Mouse (Mus musculus): Measurements from ENCODE around the gene Gp1bb. TPM values are rescaled to one million over a fixed set of nuclear protein-coding genes. Genes with fewer than 3 reads are reported as not detected.

Gp1bb gene
- polyA plus RNA-seq, 1 experiment from 2014 or later, result 6.4 TPM

GRCm38 (mm10) chr16:18586906-18587546, 35.2 kb downstream of the Gp1bb start:
- Histone ChIP-seq H3K4me2 (peak overlapping the region; percentile 51), H3K9me3 (ENCODE audit: control insufficient read depth, low read length) (no peaks in the 10 kb centered on the region), H3K4me3 (ENCODE audit: low read depth, low read length) (peak overlapping the region; percentile 37), H3K4me1 (ENCODE audit: control insufficient read depth, insufficient read depth, low read length) (peaks cover 31% of the 10 kb centered on the region), H3K36me3 (ENCODE audit: control insufficient read depth, insufficient read depth, low read length) (no peaks in the 10 kb centered on the region), H3K27me3 (ENCODE audit: control insufficient read depth, insufficient read depth, low read length) (peaks cover 100% of the 10 kb centered on the region), H3K27ac (ENCODE audit: low read depth, low read length) (no peak overlapping the region), H3K9ac (ENCODE audit: low read length) (no peak overlapping the region)
- 2% methylated on average over 26 of the region's 62 CpGs for whole genome bisulfite sequencing
- ATAC-seq (ENCODE audit: low FRiP score) (no peak; the same call in 1 of the 2 replicates), DNase-seq (ENCODE audit: low spot score, missing footprints) (peak; percentile 90)

GRCm38 (mm10) chr16:18586076-18586905, 35.9 kb downstream of the Gp1bb start:
- Histone ChIP-seq H3K9me3 (ENCODE audit: control insufficient read depth, low read length) (no peaks in the 10 kb centered on the region), H3K27me3 (ENCODE audit: control insufficient read depth, insufficient read depth, low read length) (peaks cover 100% of the 10 kb centered on the region), H3K4me2 (peak overlapping the region; percentile 51), H3K4me3 (ENCODE audit: low read depth, low read length) (peak overlapping the region; percentile 37), H3K36me3 (ENCODE audit: control insufficient read depth, insufficient read depth, low read length) (no peaks in the 10 kb centered on the region), H3K9ac (ENCODE audit: low read length) (no peak overlapping the region), H3K4me1 (ENCODE audit: control insufficient read depth, insufficient read depth, low read length) (peaks cover 27% of the 10 kb centered on the region), H3K27ac (ENCODE audit: low read depth, low read length) (no peak overlapping the region)
- no peak; the same call in 1 of the 2 replicates for ATAC-seq (ENCODE audit: low FRiP score)
- peak; percentile 95 for DNase-seq (ENCODE audit: low spot score, missing footprints)
- WGBS, result 1% methylated on average over 81 of the region's 83 CpGs

GRCm38 (mm10) chr16:18585676-18586075, 36.5 kb downstream of the Gp1bb start:
- no peak overlapping the region for H3K27ac ChIP-seq (ENCODE audit: low read depth, low read length)
- ATAC-seq (ENCODE audit: low FRiP score) (no peak), DNase-seq (ENCODE audit: low spot score, missing footprints) (no peak)
- H3K27me3 ChIP-seq (ENCODE audit: control insufficient read depth, insufficient read depth, low read length), result peaks cover 100% of the 10 kb centered on the region
- H3K4me1 ChIP-seq (ENCODE audit: control insufficient read depth, insufficient read depth, low read length), result peaks cover 24% of the 10 kb centered on the region
- no peaks in the 10 kb centered on the region for H3K9me3 ChIP-seq (ENCODE audit: control insufficient read depth, low read length)
- no peaks in the 10 kb centered on the region for H3K36me3 ChIP-seq (ENCODE audit: control insufficient read depth, insufficient read depth, low read length)
- WGBS, result 2% methylated on average over 10 of the region's 10 CpGs
- no peak overlapping the region for H3K9ac ChIP-seq (ENCODE audit: low read length)
- no peak overlapping the region for H3K4me2 ChIP-seq
- no peak overlapping the region for H3K4me3 ChIP-seq (ENCODE audit: low read depth, low read length)

- H3K9ac ChIP-seq (ENCODE audit: low read length), result no peak overlapping the region
- DNase-seq (ENCODE audit: low spot score, missing footprints) (peak; percentile 92), ATAC-seq (ENCODE audit: low FRiP score) (no peak)
- no peak overlapping the region for H3K27ac ChIP-seq (ENCODE audit: low read depth, low read length)
- H3K27me3 ChIP-seq (ENCODE audit: control insufficient read depth, insufficient read depth, low read length), result peaks cover 100% of the 10 kb centered on the region
- 8% methylated on average over 10 of the region's 10 CpGs for WGBS
- no peak overlapping the region for H3K4me3 ChIP-seq (ENCODE audit: low read depth, low read length)
- no peaks in the 10 kb centered on the region for H3K36me3 ChIP-seq (ENCODE audit: control insufficient read depth, insufficient read depth, low read length)
- H3K4me2 ChIP-seq, result no peak overlapping the region
- peaks cover 24% of the 10 kb centered on the region for H3K4me1 ChIP-seq (ENCODE audit: control insufficient read depth, insufficient read depth, low read length)
- no peaks in the 10 kb centered on the region for H3K9me3 ChIP-seq (ENCODE audit: control insufficient read depth, low read length)
Observed at GRCm38 (mm10) chr16:18584901-18585510, 37.2 kb downstream of the Gp1bb start.

DNA sequence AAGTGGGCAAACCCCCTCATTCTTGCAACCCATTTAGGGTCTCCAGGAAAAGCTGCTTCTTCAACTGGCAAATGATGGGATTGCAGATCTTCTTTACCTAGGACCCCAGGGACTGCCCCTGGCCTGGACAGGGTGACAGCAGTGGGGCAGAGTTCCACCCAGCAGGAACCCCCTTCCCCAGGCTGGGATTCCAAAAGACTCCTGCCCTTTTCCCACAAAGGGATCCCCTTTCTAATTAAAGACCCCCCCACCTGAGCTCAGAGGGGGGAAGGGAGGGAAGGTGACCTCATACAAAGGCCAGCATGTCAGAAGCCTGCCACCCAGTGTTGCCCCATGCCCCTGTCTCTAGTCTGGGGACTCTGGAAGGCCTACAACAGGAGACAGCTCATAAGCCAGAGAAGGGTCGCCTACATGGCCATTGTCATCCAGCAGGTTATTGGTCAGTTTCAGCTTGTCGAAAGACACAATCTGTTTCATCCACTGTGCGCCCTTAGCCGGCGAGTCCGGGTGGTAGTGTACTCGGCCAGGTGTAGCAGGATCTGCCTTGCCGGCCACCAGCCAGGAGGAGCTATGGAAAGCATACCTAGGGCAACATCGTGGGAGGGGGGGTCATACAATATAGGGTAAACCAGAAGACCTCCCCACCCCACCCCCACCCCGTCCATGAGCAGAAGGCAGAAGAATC, 38.4 kb downstream of the Gp1bb start:
- DNase-seq (ENCODE audit: low spot score, missing footprints) (peak; percentile 89), ATAC-seq (ENCODE audit: low FRiP score) (no peak)
- no peak overlapping the region for H3K27ac ChIP-seq (ENCODE audit: low read depth, low read length)
- peaks cover 24% of the 10 kb centered on the region for H3K4me1 ChIP-seq (ENCODE audit: control insufficient read depth, insufficient read depth, low read length)
- H3K36me3 ChIP-seq (ENCODE audit: control insufficient read depth, insufficient read depth, low read length), result no peaks in the 10 kb centered on the region
- H3K4me3 ChIP-seq (ENCODE audit: low read depth, low read length), result no peak overlapping the region
- peaks cover 96% of the 10 kb centered on the region for H3K27me3 ChIP-seq (ENCODE audit: control insufficient read depth, insufficient read depth, low read length)
- H3K9me3 ChIP-seq (ENCODE audit: control insufficient read depth, low read length), result no peaks in the 10 kb centered on the region
- WGBS, result 3% methylated on average over 10 of the region's 10 CpGs
- H3K9ac ChIP-seq (ENCODE audit: low read length), result no peak overlapping the region
- H3K4me2 ChIP-seq, result no peak overlapping the region

DNA sequence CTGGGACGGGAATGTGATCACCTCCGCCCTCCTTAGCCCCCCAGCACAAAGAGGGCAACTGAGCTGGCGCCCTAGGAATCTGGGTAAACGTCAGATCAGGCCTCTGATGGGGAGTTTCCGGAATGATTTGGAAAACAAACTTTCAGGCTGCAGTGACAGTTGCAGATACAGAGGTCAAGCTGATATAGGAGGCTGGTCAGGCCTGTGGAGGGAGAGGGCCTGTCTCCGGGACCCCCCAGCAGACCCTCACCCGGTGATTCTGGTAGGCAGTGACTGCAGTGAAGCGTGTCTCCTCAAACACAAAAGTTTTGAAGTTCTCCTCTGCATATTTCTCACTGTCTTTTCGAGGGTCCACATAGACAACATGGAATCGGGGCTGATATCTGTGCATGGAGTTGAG, 39.0 kb downstream of the Gp1bb start:
- no peak overlapping the region for H3K4me3 ChIP-seq (ENCODE audit: low read depth, low read length)
- ATAC-seq (ENCODE audit: low FRiP score), result no peak
- no peak overlapping the region for H3K9ac ChIP-seq (ENCODE audit: low read length)
- H3K27ac ChIP-seq (ENCODE audit: low read depth, low read length), result no peak overlapping the region
- peaks cover 96% of the 10 kb centered on the region for H3K27me3 ChIP-seq (ENCODE audit: control insufficient read depth, insufficient read depth, low read length)
- 5% methylated on average over 10 of the region's 10 CpGs for WGBS
- peak; percentile 88 for DNase-seq (ENCODE audit: low spot score, missing footprints)
- H3K36me3 ChIP-seq (ENCODE audit: control insufficient read depth, insufficient read depth, low read length), result no peaks in the 10 kb centered on the region
- H3K4me1 ChIP-seq (ENCODE audit: control insufficient read depth, insufficient read depth, low read length), result peaks cover 24% of the 10 kb centered on the region
- H3K4me2 ChIP-seq, result no peak overlapping the region
- H3K9me3 ChIP-seq (ENCODE audit: control insufficient read depth, low read length), result no peaks in the 10 kb centered on the region

DNA sequence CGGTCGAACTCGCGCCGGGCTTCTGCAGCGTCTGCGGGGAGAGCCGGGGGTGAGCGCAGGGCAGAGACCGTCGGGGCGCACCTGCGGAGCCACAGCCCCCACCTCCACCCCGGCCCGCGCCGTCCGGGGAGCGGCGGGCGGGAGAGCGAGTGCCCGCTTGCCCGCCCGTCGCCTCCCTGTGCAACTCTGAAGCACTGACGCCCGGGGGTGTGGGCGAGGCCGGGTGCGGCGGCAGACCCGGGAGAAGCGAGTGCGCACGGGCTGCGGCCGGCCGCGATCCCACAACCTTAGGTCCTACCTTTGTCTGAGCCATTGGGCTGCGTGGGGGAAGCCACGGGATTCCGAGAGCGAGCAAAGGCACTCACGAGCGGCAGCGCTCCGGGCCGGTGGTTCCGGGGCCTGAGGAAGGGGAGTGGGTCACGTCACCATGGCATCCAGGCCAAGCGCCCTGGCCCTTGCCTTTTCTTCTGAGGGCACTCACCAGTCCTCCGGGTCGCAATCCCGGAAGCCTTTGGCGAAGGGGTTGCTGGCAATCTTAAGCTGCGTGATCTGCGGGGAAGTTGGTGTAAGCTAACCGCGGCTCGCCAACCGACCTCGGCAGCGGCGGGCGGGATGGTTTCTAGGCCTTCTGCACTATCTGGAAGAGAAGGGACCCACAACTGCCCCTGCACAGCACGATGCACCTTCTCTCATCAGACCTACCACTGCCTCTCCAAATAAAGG, 39.6 kb downstream of the Gp1bb start:
- Histone ChIP-seq H3K4me3 (ENCODE audit: low read depth, low read length) (peak overlapping the region; percentile 28), H3K4me2 (peak overlapping the region; percentile 38), H3K9ac (ENCODE audit: low read length) (no peak overlapping the region), H3K36me3 (ENCODE audit: control insufficient read depth, insufficient read depth, low read length) (no peaks in the 10 kb centered on the region), H3K27me3 (ENCODE audit: control insufficient read depth, insufficient read depth, low read length) (peaks cover 91% of the 10 kb centered on the region), H3K9me3 (ENCODE audit: control insufficient read depth, low read length) (no peaks in the 10 kb centered on the region), H3K27ac (ENCODE audit: low read depth, low read length) (no peak overlapping the region), H3K4me1 (ENCODE audit: control insufficient read depth, insufficient read depth, low read length) (peaks cover 19% of the 10 kb centered on the region)
- ATAC-seq (ENCODE audit: low FRiP score) (no peak), DNase-seq (ENCODE audit: low spot score, missing footprints) (peak; percentile 93)
- under 1% methylated on average over 61 of the region's 67 CpGs for WGBS

- DNase-seq (ENCODE audit: low spot score, missing footprints), result peak; percentile 95
- WGBS, result under 1% methylated on average over 54 of the region's 66 CpGs
- Histone ChIP-seq H3K9ac (ENCODE audit: low read length) (no peak overlapping the region), H3K4me2 (peak overlapping the region; percentile 38), H3K4me3 (ENCODE audit: low read depth, low read length) (peak overlapping the region; percentile 28), H3K27ac (ENCODE audit: low read depth, low read length) (no peak overlapping the region), H3K27me3 (ENCODE audit: control insufficient read depth, insufficient read depth, low read length) (peaks cover 82% of the 10 kb centered on the region), H3K4me1 (ENCODE audit: control insufficient read depth, insufficient read depth, low read length) (peaks cover 16% of the 10 kb centered on the region), H3K9me3 (ENCODE audit: control insufficient read depth, low read length) (no peaks in the 10 kb centered on the region), H3K36me3 (ENCODE audit: control insufficient read depth, insufficient read depth, low read length) (no peaks in the 10 kb centered on the region)
- ATAC-seq (ENCODE audit: low FRiP score), result no peak
Observed at GRCm38 (mm10) chr16:18581623-18582205, 40.5 kb downstream of the Gp1bb start.

All from midbrain, embryonic 11.5 days (tissue).